Mouse (Mus musculus) urinary bladder, adult 18-20 months (tissue): ENCODE measurements at regions not wholly inside any gene's neighbourhood (a gene's known extent, or its start where the extent isn't known, plus 50 kb on each side); places are given as distances from the start of the nearest gene placed in this dataset.
A peak's percentile ranks its signal among the peaks of the same experiment; 100 is the strongest.

Experiments used
- DNase-seq, 2 experiments: peaks; one replicate each; pipeline ENCODE4 v3.0.0; 2022; ENCODE audit warnings: low spot score in 2 of 2, mixed read lengths in 2 of 2

DNA sequence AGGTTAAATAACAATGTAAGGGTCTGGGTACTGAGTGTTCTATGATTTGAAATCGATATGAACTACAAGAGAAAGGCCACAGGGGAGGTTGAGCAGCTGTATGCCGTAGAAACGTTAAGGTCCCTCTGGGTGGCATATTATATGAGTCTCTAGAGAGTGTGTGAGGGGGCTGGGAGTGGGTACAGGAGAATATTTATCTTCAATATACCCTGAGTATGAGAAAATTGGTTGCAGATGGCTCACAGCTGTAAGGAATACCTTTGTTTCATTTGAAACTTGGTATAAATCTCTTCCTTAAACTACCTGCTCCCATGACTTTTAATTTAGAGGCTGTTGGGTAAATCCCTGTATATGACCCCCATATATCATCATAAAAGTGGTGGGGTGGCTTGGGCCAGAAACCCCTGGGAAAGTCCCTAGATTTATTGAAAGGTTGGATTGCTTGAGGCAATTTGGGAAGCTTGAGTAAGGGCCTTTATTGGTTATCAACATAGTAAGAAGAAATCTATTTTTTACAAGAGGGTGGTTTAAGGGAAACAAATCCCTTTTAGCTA lies 128.7 kb upstream of the Prkg2 start:
- no peak for DNase-seq

DNA sequence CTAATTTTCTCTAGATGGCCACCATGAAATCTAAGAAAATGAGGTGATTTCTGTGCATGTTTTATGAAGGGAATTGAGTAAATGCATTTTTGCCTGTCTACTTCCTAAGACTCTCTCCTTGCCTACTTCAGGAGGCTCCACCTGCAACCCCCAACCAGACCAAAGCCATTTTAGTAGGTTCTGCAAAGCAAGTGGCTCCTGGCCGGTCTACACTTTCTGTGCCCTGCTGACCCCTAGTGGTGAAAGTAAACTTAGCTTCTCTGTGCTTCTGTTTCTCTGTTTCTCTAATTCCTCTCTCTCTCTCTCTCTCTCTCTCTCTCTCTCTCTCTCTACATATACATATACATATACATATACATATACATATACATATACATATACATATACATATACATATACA lies 120.8 kb upstream of the Prkg2 start:
- DNase-seq, result peak; percentile 2 to 4

DNA sequence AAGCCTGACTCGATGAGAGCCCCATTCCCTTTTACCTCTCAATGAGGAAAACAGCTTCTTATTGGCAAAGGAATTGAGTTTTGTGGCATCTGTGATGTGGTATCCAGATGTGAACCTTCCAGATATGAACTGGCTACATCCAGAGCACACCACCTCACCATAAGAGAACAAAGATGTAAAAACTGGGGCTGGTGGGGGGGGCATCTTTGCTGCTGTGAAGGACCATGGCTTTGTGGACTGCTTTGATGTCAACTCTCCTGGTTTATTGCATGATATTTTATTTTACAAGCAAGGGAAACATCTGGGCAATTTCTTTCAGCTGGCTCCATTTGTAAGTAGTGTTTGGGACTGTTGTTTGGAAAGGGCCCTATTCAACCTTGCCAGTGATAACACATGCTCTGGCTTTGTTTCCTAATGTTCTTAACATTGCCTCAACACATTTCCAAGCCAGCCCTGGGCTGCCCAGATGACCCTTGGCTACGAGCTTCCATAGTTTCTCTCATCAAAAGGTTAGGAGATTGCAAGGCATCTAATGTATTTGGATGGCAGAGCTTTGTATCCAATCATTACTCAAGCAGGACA lies 116.2 kb upstream of the Prkg2 start:
- DNase-seq, result no peak

DNA sequence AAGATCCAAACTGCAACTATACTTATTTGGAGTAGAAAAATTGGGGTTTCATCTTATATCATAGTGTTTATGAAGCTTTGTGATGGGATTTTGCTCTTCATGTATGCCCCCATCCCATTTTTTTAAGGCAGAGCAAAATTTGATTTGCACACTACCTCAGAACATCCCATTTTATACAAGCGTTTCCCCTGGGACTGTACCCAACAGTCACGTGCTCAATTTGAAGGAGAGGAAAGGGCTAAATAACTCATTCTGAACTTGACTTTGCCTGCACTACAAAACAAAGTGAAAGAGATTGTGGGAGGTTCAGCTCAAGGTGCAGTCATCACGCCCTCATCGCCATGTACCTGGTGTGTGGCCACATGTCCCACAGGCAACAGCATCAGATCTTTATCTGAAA lies 115.1 kb upstream of the Prkg2 start:
- no peak for DNase-seq

DNA sequence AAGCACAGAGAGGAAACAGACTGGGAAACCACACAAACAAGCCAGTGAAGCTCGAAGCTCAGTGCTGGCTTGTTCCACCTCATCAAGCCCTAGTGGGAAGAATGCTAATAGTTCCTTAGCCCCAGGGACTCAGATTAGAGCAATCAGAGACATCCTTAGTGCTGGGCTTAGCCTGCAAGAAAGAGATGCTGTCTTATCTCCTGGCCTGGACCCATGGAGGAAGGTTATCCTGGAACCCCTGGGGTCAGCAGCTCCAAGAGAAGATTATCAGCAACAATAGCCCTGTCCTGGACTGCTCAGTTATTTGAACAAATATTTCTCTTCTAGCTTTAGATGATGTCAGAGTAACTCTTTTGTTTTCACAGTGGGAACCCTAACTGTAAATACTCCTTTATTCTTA lies 112.8 kb upstream of the Prkg2 start:
- DNase-seq, result no peak

DNA sequence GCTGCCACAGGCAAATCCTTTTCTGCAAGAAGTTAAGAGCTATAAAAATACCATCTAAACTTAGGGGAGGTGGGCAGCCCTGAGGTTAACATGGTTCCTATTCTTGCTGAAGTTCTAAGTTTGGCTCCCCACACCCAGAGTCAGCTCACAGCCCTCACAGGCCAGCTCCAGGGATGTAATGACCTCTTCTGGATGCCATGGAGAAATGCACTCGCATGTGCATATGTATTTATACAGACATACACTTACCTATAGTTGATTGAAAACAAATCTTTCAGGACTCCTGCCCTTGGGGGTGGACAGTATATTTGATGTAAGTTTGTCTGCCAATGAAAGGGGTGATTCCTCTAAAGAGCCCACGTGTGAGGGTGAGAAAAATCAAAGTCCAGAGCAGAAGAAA lies 95.5 kb upstream of the Prkg2 start:
- DNase-seq, result no peak

DNA sequence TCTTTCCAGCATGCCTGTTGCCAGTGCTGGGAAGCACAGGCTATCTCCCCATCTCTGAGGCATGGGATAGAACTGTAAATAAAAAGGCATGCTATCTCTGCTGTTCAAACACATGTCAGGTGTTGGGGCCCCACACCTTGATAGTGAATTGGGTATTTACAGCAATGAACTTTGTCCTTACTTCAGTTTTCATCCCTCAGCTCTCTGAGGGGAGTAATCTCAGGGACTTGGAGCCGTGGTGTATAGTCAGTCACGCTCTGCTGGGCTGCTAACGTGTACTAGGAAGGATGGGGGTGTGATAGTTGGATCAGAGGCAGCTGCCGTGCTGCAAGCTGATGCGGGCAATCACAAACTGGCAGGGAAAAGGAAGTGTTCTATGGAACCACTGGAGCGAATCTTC lies 91.5 kb upstream of the Prkg2 start:
- no peak for DNase-seq

DNA sequence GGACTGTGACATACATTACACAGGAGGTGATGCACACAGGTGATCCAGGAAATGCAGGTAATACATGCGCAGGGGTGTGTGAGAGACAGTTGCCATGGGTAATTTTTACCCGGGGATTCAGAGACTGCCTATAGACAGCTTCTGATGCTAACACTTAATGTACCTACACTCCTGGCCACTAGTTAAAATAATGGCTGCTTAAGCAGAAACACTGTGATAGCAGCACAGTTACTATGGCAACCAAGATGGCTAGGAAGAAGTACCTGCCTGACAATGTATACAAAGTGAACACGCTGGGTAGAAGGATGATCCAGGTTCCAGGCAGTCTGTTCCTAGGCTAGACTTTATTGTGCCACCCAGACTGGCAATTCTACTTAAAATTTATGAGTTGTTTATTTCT lies 88.3 kb upstream of the Prkg2 start:
- DNase-seq, result no peak

DNA sequence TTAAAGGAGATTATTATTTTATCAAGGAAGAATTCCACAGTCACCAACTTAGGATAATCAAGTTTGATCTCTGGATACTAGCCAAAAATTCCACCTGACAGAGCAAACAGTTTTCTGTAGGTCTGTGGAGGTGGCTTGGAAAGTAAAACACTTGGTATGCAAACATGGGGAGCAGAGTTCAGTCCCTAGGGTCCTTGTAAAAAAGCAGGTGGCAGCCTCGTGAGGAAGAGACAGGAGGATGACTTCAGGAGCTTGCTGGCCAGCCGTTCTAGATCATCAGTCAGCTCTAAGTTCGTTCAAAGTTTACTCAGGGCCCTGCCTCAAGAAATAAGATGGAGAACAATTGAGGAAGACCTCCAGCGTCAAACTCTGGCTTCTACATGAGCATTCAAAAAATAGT lies 74.6 kb upstream of the Prkg2 start:
- DNase-seq, result no peak

DNA sequence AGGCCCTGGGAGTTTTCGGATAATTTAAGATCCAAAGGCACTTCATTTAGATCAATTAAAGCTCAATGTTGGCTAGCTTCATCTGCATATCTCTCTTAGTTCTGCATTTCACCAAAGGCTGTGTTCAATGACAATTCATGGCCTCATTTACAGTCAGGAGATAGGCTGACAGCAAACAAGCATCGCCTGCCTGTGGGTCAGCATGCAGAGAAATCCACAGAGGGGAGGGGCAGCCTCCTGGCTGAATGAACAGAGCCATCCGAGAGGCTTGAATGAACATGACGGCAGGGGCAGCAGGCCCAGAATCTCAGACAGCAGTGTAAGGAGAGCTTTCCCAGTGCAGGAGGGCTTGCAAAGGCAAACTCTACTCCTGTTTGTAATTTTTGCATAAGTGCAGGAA lies 74.1 kb upstream of the Prkg2 start:
- DNase-seq, result no peak

DNA sequence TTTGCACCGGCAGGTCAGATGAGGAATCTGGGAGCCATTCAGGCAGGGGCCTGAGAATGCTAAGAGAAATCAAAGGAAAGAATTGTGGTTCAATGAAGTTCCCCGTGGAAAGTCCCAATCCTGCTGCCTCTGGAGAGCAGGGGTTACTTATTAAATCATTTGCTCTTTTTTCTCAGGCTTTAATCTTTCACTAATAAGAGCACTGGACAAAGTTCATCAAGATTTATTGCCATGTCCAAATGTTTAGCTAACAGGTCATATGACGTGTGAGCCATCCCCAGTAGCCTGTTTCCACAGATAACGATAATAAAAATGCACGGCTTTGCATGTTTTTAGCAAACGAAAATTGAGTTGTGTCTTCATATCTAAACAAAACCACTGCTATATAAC lies 62.6 kb upstream of the Prkg2 start:
- DNase-seq, result no peak

DNA sequence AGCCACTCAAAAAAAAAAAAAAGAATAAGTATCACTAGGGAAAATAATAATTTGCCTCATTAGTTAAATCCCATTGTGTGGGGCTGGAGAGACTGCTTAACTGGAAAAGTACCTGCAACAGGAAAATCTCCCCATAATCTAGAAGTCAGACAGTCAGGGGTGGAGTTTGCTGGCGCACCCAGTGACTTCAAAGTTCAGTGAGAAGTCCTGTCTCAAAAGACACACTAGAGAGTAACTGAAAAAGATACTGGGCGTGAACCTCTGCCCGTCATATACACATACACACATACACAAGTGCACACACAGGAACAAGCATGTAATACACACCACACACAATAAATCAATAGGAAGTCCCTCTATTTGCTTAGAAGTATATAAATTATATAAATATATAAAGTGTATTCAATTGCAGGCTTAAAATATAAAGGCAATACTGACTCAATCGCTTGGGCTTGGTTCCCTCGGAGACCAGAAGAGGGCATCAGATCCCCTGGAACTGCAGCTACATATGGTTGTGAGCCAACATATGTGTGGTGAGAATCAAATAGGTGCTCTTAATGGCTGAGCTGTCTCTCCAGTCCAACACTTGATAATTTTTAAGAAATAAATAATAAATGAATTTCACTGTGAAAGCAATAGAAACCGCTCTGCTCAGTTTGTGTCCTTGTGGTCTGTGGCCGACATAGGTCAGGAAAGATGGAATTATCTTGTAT lies 62.0 kb upstream of the Prkg2 start:
- DNase-seq, result no peak
